Mouse (Mus musculus) intestine, embryonic 14.5 days (tissue): Measurements from ENCODE around the gene Gm4756. TPM values are rescaled to one million over a fixed set of nuclear protein-coding genes. Genes with fewer than 3 reads are reported as not detected.

Experiments used
- ATAC-seq: fragments of 200-750 bp; cut with Nextera tagmentation; replicated peaks from 2 replicates; pipeline ENCODE4 v1.8.0; 2017; ENCODE audit warnings: low read depth, moderate number of reproducible peaks, moderate TSS enrichment, moderate library complexity; ENCODE audit not compliant: low FRiP score, low TSS enrichment
- DNase-seq: peaks from one replicate; pipeline ENCODE4 v3.0.0-alpha.2; 2018; ENCODE audit warnings: low spot score
- H3K27ac ChIP-seq: fragments of 300-500 bp; sonication (generic); 2 replicates; pipeline ENCODE4 v1.5.1; 2014; ENCODE audit warnings: low read depth, mild to moderate bottlenecking, control low read depth
- H3K27me3 ChIP-seq: fragments of 300-500 bp; sonication (generic); replicated peaks from 2 replicates; pipeline ENCODE4 v1.6.1; 2014; ENCODE audit warnings: low read length, control low read depth; ENCODE audit not compliant: control insufficient read depth, insufficient read depth
- H3K36me3 ChIP-seq: fragments of 300-500 bp; sonication (generic); 2 replicates; pipeline ENCODE4 v1.6.1; 2014; ENCODE audit warnings: low read length, control low read depth; ENCODE audit not compliant: control insufficient read depth, insufficient read depth
- H3K4me1 ChIP-seq: fragments of 300-500 bp; sonication (generic); replicated peaks from 2 replicates; pipeline ENCODE4 v1.6.1; 2014; ENCODE audit warnings: low read length, control low read depth, mixed read lengths; ENCODE audit not compliant: control insufficient read depth, insufficient read depth
- H3K4me2 ChIP-seq: fragments of 300-500 bp; sonication (generic); 2 replicates; pipeline ENCODE4 v1.6.1; 2014; ENCODE audit warnings: low read length
- H3K4me3 ChIP-seq: fragments of 300-500 bp; sonication (generic); 2 replicates; pipeline ENCODE4 v1.5.1; 2014; ENCODE audit warnings: low read depth, low read length, control low read depth, mixed read lengths
- H3K9ac ChIP-seq: fragments of 300-500 bp; sonication (generic); 2 replicates; pipeline ENCODE4 v1.6.1; 2014; ENCODE audit warnings: mild to moderate bottlenecking, low read length
- H3K9me3 ChIP-seq: fragments of 300-500 bp; sonication (generic); 2 replicates; pipeline ENCODE4 v1.6.1; 2016; ENCODE audit warnings: low read length, control low read depth; ENCODE audit not compliant: control insufficient read depth
- WGBS: fragments of 180-500 bp; shearing (Covaris S2); extraction: QIAGEN DNeasy Blood & Tissue Kit; methylation state at CpG from one replicate; pipeline ENCODE4 v1.1.7; 2014; 5-methylcytosine and 5-hydroxymethylcytosine counted together
- polyA plus RNA-seq: library from polyadenylated mRNA; unstranded; fragments of >200 nt; fragmentation: Nextera tagmentation; extraction: Ambion mirVana; gene quantifications from 2 replicates; pipeline ENCODE4 v1.2.1, GENCODE M21; 2014

The Gm4756 gene
- polyA plus RNA-seq, 1 experiment from 2014 or later, result not detected

DNA sequence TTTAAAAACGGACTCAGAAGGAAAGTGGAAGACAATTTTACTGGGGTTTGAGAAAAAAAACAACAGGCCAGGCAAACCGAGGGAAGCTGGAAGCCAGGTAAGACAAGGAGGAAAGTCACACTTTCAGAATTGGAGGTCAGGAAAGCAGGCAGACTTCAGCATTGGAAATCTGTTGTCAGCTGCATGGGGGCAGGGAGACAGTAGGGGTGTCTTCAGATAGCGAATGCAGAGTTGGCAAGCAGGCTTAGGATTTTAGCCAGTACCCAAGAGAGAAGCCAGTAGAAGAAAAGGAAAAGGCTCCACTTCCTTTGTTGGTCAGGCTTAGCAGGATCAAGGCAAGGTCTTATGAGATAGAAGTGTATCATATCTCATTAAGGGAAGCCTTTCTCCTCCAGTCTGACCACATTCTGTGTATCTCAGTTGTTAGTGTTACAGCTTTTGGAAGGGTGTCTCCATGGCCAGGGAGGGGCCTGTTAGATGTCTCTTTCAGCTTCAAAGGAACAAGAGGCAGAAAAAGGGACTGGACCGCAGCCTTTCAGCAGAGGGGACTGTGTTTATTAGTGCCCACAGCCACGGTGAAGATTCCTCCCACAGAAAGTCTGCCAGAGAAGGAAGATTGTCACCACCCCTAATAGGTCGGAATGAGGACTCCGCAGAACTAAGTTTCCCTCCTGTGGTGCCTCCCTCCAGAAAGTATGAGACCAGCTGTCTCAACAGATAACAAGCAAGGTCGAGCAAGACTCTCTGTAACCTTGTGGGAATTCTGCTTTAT is 33.2 kb upstream of the Gm4756 start:
- no peak overlapping the region for H3K4me2 ChIP-seq
- no peaks in the 10 kb centered on the region for H3K9me3 ChIP-seq
- ATAC-seq, result no peak
- H3K4me3 ChIP-seq, result no peak overlapping the region
- H3K36me3 ChIP-seq, result no peaks in the 10 kb centered on the region
- no peaks in the 10 kb centered on the region for H3K4me1 ChIP-seq
- no peak overlapping the region for H3K27ac ChIP-seq
- no peak overlapping the region for H3K9ac ChIP-seq
- no peak for DNase-seq
- H3K27me3 ChIP-seq, result no peaks in the 10 kb centered on the region
- WGBS, result 56% methylated on average over 8 of the region's 8 CpGs

DNA sequence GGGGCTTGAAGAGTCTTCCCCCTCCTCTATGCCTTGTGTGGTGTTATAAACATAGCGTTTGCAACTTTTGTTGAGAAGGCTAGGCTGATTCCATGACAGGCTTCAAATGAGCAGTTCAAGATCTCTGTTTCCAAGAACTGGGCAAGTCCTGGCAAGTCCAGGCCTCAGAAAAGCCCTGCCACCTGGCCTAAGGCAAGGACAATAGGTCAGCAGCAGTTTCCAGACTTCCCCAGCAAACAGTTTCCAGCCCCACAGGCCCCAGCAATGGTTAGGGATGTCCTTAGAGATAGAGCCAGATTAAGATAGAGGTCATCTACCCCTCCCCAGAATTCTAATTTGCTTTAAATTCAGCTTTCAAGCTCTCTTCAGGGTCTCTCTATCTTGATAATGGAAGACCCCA is 32.5 kb upstream of the Gm4756 start:
- WGBS, result 91% methylated on average over 1 of the region's 1 CpGs
- H3K4me2 ChIP-seq, result no peak overlapping the region

DNA sequence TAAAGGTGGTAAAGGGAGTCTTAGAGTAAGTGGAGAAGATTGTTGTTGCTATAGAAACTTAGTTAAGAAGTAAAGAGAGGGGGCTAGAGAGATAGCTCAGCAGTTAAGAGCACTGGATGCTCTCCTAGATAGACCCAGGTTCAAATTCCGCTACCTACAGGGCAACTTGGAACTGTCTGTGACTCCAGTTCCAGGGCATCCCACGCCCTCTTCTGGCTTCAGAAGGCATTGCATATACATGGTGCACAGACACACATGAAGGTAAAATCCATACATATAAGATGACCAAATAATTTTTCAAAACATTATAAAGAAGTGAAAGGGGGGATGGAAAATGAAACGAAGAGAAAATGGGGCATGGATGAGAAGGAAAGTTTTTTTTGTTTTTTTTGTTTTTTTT is 30.2 kb upstream of the Gm4756 start:
- H3K27ac ChIP-seq, result no peak overlapping the region
- H3K36me3 ChIP-seq, result no peaks in the 10 kb centered on the region
- H3K4me3 ChIP-seq, result no peak overlapping the region
- H3K9ac ChIP-seq, result no peak overlapping the region
- no peaks in the 10 kb centered on the region for H3K4me1 ChIP-seq
- 66% methylated on average over 3 of the region's 3 CpGs for WGBS
- DNase-seq, result no peak
- H3K4me2 ChIP-seq, result no peak overlapping the region
- no peak for ATAC-seq
- no peaks in the 10 kb centered on the region for H3K27me3 ChIP-seq
- H3K9me3 ChIP-seq, result no peaks in the 10 kb centered on the region

More for the DNA sequence above, 32.5 kb upstream of the Gm4756 start:
- Histone ChIP-seq H3K27ac (no peak overlapping the region), H3K9ac (no peak overlapping the region), H3K27me3 (no peaks in the 10 kb centered on the region), H3K9me3 (no peaks in the 10 kb centered on the region), H3K36me3 (no peaks in the 10 kb centered on the region), H3K4me3 (no peak overlapping the region), H3K4me1 (no peaks in the 10 kb centered on the region)
- DNase-seq (no peak), ATAC-seq (no peak)

- no peaks in the 10 kb centered on the region for H3K27me3 ChIP-seq
- no peak for ATAC-seq
- no peak overlapping the region for H3K9ac ChIP-seq
- WGBS, result 83% methylated on average over 2 of the region's 2 CpGs
- H3K36me3 ChIP-seq, result no peaks in the 10 kb centered on the region
- DNase-seq, result no peak
- H3K9me3 ChIP-seq, result no peaks in the 10 kb centered on the region
- H3K4me2 ChIP-seq, result no peak overlapping the region
- H3K27ac ChIP-seq, result no peak overlapping the region
- H3K4me3 ChIP-seq, result no peak overlapping the region
- H3K4me1 ChIP-seq, result no peaks in the 10 kb centered on the region
Observed at GRCm38 (mm10) chr12:72674820-72675219, 25.4 kb upstream of the Gm4756 start.

- H3K36me3 ChIP-seq, result no peaks in the 10 kb centered on the region
- 74% methylated on average over 7 of the region's 7 CpGs for WGBS
- no peaks in the 10 kb centered on the region for H3K9me3 ChIP-seq
- ATAC-seq, result no peak
- H3K9ac ChIP-seq, result no peak overlapping the region
- no peaks in the 10 kb centered on the region for H3K27me3 ChIP-seq
- DNase-seq, result no peak
- no peak overlapping the region for H3K4me3 ChIP-seq
- H3K27ac ChIP-seq, result no peak overlapping the region
- no peak overlapping the region for H3K4me2 ChIP-seq
- H3K4me1 ChIP-seq, result no peaks in the 10 kb centered on the region
Observed at GRCm38 (mm10) chr12:72674079-72674797, 24.8 kb upstream of the Gm4756 start.

DNA sequence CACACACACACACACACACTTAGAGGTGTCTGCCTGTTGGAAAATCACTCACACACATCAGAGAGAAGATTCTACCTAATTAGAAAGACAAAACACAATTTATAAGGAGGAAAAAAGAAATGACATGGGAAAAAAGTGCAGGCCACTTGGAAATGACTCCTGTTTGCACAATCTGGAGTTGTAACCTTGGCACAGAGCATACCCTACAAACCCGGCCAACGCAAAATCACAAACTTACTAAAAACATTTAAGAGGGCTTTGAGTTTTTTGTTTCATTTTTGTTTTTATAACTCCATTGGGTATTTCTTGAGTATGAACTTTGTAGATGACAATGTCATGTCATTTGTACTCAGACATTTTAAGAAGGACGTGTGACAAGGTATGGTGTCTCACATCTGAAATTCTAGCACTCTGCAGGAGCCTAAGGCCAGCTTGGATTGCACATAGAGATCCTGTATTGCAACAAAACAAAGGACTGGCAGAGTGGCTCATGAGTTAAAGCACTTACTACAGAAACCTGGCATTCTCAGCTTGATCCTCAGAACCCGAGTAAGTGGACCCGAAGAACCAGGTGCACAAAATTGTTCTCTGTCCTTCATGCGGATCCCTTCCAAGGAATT is 22.2 kb upstream of the Gm4756 start:
- no peaks in the 10 kb centered on the region for H3K36me3 ChIP-seq
- no peaks in the 10 kb centered on the region for H3K27me3 ChIP-seq
- no peak overlapping the region for H3K4me2 ChIP-seq
- WGBS, result 88% methylated on average over 6 of the region's 6 CpGs
- no peaks in the 10 kb centered on the region for H3K4me1 ChIP-seq
- H3K4me3 ChIP-seq, result no peak overlapping the region
- no peaks in the 10 kb centered on the region for H3K9me3 ChIP-seq
- DNase-seq (no peak), ATAC-seq (no peak)
- H3K9ac ChIP-seq, result no peak overlapping the region
- no peak overlapping the region for H3K27ac ChIP-seq

DNA sequence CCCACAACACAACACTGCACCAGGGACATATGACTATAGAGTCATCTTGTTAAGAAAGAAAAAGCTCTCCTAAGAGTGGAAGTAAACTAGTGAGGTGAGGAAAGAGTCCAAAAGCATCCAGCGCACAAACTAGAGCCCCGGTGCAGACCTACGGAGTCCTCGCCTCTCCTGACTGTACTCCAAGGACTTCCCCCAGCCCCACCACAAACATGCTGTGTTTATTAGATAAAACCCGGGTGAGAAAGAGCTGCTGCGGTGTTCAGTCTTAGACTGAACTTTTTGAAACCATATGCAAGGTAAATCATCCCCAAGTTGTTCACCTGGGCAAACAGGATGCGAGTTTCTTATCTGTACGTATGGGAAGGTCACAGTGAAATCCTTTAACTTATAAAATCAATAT is 21.5 kb upstream of the Gm4756 start:
- no peak overlapping the region for H3K27ac ChIP-seq
- no peaks in the 10 kb centered on the region for H3K27me3 ChIP-seq
- no peak overlapping the region for H3K4me2 ChIP-seq
- no peak overlapping the region for H3K4me3 ChIP-seq
- no peak overlapping the region for H3K9ac ChIP-seq
- no peak for DNase-seq
- WGBS, result 80% methylated on average over 8 of the region's 8 CpGs
- H3K9me3 ChIP-seq, result no peaks in the 10 kb centered on the region
- H3K36me3 ChIP-seq, result no peaks in the 10 kb centered on the region
- H3K4me1 ChIP-seq, result no peaks in the 10 kb centered on the region
- no peak for ATAC-seq

GRCm38 (mm10) chr12:72667868-72668469 is 18.5 kb upstream of the Gm4756 start:
- ATAC-seq (no peak), DNase-seq (no peak)
- Histone ChIP-seq H3K4me1 (peaks cover 6% of the 10 kb centered on the region; the same call in 1 of the 2 replicates), H3K9me3 (no peaks in the 10 kb centered on the region), H3K36me3 (no peaks in the 10 kb centered on the region), H3K4me3 (no peak overlapping the region), H3K27ac (no peak overlapping the region), H3K4me2 (no peak overlapping the region), H3K27me3 (no peaks in the 10 kb centered on the region), H3K9ac (no peak overlapping the region)
- 64% methylated on average over 10 of the region's 10 CpGs for WGBS
